Mouse (Mus musculus): Measurements from ENCODE around the gene Tmem184b.

Gene Tmem184b

DNA sequence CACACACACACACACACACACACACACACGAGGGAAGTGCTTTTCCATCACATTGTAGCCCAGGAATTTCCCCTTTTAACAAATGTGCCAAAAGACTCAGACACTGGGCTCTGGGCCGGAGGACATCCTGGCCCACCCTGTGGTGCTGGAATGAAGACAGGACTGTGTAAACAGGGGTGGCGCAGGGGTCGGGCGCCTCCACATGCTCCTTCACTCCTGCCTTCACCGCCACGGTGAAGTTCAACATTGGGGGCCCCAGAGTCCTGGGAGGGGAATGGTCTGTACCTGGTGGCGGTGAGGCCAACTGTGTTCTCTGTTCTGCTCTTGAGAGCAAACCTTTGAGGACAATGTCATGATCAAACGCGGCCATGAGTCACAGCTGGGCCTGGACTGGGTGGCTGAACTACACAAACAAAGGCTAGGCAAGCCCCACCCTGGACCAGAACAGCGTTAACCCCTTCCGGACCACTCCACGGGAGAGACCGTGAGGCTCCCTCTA lies 35.0 kb downstream of the Tmem184b start:
- no peak for DNase-seq (ENCODE audit: low spot score in 2 of 2)

DNA sequence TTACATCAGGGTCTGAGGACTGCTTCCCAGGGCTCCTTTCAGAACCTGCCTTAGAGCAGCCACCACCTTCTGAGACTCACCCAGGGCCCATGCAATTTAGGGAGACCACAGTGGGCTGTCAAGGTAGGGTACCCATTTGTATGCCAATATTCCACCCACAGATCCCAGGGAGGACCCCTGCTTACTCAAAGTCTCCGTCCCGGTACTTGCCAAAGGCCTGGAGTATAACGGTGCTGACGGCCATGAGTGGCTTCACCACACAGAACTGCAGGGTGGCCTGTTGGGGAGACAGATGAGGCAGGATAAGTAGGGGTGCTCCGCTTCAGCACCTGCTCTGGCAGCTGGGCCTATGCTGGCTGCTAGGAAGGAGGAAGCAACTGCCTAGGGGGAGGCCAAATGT lies 37.0 kb downstream of the Tmem184b start:
- no peak for DNase-seq (ENCODE audit: low spot score in 2 of 2)

DNA sequence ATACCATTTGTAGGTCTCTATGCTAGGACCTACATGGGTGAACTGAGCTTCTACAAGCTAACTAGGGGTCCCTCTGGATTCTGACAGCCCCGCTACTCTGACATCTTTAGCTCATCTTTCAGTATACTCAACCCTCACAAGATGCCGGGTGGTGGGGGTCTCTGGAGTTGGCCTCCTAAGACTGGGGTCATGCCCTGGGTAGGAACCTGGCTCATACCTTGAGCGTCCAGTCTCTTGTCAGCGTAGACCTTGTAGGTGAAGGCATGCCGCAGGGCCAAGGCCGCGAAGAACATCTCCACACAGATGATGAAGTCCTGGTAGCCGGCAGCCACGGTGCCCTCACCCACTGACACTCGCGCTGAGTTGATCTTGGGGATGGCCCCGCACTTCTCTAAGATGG lies 38.3 kb downstream of the Tmem184b start:
- DNase-seq (ENCODE audit: low spot score in 2 of 2): no peak

DNA sequence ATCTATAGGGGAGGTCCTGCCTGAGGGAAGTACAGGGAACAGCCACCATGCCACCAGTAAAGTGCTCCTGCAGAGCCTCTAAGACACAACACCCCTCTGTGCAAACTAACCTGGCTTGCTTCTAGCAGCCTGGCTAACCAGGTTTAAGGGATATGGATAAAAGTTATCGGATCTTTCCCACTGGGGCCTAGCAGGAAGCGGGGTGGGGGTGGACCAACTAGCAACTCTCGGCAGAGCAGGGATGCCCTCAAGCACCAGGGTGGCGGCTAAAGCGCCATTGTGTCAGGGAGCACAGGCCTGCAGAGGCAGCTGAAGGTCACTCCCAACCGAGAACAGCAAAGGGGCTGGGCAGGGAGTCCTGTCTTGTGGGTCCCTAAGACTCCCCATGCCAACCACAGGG lies 39.2 kb downstream of the Tmem184b start:
- no peak for DNase-seq (ENCODE audit: low spot score in 2 of 2)

DNA sequence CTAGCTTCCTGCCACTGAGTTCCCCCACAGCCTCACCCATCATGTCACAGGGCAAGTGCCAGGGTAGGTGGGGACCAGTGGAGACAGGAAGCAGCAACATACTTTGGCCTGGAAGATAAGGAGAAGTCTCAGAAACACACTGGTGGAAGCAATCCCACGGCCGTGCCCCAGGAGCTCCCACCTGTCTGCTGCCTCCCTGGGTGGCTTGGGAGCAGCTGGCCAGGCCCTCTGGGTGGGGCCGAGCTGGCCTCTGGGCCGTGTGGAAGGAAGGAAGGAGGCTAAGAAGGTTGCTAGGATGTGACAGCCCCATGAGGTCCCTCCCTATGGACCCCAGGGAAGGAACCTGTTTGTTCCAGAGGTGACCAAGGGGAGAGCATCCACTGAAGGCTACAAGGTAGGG lies 42.3 kb downstream of the Tmem184b start:
- DNase-seq (ENCODE audit: low spot score in 2 of 2): no peak

DNA sequence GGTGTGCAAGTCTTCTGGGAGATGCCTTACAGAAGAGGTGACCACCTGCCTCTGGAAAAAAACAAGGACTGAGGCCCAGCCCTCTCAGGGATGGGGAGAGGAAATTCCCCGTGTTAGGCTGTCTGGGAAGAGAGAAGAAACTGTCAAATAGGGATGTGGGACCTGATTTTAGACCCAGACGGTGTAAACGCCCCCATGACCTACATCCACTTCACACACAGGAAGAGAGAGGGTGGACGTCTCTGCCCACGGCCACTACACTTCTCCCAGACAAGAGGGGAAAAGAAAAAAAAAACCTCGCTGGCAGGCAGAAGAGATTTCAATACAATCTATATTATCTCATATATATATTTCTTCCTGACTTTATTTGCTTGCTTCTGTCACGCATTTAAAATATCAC lies 43.0 kb downstream of the Tmem184b start:
- no peak for DNase-seq (ENCODE audit: low spot score in 2 of 2)

DNA sequence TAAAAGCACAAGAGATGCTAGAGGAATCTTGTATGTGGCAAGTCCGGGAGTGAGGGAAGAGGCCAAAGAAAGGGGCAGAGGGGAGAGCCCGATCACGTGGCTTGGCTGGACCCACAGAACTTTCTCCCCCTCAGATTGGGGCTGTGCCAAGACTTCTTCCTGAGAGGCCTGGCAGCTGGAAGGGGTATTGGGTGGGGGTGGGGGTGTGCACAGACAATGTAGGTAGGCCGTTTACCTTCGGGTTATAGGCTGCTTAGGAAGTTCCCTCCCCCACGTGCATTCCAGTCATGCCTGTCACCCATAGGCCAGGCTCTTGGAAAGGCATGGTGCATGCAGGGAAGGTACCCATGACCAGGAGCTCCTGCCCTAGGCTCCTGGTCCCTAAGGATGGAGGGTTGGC lies 43.4 kb downstream of the Tmem184b start:
- no peak for DNase-seq (ENCODE audit: low spot score in 2 of 2)

DNA sequence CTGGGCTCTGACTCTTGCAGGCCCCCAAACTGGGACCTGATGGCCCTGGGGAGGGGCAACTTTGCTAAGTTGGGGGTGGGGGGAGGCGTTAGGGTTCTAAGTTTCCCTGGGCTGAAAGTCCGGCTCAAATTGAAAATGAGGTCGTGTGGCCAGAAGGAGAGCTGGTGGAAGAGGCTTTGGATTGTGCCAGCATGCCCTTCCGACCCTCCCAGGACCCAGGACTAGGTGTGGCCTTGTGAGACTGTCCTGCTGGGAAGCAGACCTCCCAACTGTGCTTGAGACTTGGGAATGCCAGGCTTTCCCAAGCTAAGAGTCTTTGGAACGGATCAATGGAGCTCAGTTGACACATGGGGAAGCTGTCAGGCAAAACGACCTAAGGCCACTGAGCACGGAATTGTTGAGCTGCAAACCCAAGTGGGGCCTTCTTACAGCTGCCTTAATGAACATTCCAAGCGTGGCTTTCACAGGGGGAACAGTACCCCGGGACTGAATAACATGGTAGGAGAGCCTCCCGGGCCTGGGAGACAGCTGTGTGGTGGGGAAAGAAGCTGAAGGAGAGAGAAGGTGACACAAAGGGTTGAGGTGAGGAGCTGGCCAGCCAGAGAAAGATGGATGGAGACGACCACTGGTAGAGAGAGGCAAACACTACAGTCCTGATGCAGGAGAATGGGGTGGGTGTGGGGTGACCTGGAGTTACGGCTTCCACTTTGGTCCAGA lies 45.2 kb downstream of the Tmem184b start:
- DNase-seq (ENCODE audit: low spot score in 2 of 2): no peak

DNA sequence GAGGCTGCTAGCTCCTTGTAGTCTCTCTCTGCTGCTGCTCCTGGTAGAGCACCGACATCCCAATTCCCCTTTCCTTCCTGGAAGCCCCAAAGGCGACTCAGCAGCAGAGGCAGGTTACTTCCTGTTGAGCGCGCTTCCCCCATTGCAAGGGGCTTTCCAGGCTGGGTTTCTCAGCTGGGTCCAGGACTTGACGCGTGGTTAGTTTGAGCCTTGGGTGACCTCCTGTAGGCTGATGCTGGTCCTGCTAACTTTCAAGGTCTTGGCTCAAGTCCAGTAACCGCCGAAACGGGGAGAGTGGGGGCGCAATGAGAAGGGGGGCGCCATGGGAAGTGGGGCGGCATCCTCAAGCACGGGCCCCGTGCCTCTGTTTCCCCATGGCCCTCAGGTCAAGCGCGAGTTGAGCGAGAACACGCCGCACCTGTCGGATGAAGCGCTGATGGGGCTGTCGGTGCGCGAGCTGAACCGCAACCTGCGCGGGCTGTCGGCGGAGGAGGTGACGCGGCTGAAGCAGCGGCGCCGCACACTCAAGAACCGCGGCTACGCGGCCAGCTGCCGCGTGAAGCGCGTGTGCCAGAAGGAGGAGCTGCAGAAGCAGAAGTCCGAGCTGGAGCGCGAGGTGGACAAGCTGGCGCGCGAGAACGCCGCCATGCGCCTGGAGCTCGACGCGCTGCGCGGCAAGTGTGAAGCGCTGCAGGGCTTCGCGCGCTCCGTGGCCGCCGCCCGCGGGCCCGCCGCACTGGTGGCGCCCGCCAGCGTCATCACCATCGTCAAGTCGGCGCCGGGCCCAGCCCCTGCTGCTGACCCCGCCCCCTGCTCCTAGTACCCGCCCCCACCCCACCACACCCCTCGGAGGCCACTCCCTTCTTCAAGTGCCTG lies 46.1 kb downstream of the Tmem184b start:
- peak; percentile 60 to 78 for DNase-seq (ENCODE audit: low spot score in 2 of 2)

DNA sequence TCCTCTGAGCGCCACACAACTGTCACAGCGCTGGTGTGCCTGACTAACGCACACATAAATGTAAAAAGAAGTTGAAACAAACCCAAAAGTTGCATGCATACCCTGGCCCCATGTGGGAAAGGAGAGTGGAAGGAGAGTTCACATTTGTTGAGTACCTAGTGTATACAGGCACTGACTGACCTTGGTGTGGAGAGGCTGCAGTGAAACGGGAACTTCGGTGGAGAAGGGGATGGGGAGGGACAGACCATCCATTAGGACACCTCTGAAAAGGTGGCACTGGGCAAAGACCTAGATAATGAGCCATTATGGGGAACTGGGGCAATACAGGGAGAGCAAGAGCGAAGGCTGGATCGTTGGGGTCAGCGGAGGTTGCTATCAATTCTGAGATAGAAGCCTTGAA lies 46.9 kb downstream of the Tmem184b start:
- DNase-seq (ENCODE audit: low spot score in 2 of 2): no peak

DNA sequence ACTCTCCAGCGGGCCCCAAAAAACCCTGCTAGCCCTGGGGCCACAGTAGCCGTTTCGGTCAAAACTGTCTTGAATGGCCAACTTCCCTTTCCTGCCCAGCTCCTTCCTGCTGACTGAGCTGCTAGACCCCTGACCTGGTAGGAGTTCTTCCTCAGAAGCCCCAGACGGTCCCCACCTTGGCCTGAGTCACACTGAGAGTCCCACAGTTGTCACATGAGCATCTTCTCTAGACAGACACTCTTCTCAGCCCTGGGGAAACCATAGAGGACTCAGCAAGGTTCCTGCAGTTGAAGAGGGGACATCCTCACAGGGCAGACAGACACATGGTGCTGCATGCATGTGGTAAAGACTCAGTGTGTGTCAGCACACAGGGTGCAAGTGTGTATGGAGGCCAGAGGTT lies 48.8 kb downstream of the Tmem184b start:
- no peak for DNase-seq (ENCODE audit: low spot score in 2 of 2)

DNA sequence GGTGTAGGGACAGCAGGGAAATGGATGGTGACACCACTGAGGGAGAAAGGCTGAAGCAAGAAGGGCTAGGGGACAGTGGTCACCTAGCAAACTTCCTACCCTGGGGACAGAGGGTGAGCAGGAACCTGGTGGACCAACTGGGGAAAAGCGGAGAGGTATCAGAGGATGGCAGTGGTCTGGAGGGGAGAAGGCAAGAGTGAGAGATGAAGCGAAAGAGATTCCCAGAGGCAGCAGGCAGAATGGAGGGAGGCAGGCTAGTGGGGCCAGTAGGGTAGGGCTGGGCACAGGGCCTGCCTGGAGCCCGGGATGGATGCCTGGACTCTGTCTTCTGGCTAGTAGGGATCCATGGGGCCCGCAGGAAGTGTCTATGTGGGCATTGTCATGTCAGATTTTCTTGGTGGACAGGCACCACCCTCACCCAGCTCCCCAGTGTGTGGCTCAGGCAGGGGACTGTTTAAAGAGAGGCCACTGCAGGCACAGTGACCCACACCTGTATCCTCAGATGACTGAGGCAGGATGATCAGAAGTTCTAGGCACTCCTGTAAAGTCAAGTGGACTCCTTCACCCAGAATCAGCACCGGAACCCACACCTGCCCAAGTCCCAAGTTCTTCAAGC lies 49.6 kb downstream of the Tmem184b start:
- DNase-seq (ENCODE audit: low spot score in 2 of 2): no peak

DNA sequence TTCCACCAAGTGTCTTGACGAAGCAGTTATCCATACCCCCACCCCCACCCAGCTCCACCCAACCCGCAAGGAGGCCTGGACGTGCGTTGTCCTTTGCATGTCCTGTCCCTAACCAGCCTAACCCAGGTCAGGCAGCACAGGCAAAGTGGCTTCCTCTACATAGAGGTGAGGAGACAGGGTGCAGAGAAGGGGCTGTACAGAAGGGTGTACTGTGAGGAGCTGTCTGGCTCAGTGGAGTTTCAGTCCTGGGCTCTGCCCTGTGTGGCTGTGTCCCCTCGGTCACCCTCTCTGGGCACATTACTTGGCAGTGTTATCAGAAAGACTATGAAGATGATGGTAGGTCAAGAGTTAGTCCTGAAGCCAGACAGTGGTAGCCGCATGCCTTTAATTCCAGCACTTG lies 50.9 kb downstream of the Tmem184b start:
- DNase-seq (ENCODE audit: low spot score in 2 of 2): no peak

DNA sequence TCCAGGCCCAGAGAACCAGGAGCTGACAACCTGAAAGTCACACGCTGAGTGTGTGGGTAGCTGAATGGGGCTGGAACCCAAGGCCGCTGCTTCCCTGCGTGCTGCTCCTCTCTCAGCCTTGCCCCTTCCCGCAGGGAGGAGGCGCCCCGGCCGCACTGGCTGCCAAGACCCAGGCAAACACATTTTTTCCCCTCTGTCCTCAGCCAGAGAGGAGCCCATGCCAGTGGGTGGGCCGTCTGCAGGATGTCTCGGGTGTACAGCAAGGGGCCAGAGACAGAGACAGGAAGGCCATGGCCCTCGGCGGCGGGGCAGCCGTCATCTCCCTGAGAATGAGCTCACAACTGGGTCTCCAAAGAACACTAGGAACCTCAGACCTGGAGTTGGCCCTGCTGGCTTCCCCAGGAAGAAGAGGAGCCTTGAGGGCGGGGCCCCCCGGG lies 52.0 kb downstream of the Tmem184b start:
- DNase-seq (ENCODE audit: low spot score in 2 of 2): no peak

DNA sequence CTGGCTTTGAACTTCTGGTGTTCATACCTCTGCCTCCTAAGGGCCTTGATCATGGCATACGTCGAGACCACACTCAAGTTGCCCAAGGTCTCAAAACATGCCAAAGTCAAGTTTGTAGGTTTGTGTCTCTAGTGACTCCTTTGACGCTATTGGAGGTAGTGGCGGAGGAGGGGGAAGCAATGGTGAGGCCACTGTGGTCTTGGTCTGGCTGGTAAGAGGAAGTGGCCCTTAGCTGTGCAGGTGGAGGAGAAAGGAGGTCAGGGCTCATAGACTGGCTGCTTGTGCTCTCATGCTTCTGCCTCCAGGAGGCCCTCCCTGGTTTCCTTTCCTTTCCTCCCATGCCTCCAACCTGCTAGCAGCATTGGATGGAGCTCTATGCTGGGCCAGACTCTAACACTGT lies 52.5 kb downstream of the Tmem184b start:
- no peak for DNase-seq (ENCODE audit: low spot score in 2 of 2)

DNA sequence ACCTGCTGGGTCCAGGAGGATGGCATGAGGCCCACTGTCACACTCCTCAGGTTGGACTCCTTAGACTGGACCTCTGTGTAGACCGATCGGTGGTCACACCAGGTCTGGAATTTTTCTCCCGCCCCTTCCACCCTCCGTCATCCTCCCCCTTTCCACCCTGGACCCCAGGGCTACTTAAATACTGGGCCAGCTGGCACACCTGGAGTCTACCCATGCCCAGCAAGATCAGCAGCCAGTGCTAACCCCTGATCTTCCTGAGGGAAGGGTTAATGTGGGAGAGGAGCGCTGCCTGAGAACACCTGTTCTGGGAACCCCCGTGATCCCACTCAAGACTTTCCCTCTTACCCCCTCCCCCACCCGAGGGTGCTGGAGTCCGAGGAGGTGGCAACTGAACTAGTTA lies 54.7 kb downstream of the Tmem184b start:
- DNase-seq (ENCODE audit: low spot score in 2 of 2): no peak

DNA sequence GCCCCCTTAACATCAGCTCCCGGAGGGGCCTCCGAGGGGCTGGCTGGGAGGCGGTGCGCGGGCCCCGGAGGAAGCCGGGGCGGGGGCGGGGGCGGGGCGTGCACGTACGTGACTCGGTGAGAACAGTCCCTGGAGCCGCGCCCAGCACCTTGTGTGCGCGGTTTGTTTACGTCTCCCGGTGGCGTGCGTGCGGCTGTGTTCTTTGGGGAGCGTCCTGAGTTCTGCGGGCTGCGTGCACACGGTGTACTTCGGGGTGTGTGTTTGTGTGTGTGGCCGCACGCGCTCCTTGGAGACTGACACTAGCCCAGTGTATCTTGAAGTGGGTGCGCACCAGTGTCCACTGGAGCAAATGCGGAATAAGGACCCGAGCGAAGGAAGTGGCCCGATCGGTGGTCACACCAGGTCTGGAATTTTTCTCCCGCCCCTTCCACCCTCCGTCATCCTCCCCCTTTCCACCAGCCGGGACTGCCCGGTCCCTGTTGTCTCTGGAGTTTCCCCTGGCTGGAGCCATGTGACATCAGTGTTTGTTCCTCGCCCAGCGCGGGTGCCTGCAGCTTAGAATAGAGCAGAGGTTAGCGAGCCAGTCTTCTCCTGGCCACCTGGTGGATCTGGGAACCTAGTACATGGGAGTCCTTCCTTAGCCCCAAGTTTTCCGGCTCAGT lies 55.4 kb downstream of the Tmem184b start:
- peak; percentile 72 to 74 for DNase-seq (ENCODE audit: low spot score in 2 of 2)

DNA sequence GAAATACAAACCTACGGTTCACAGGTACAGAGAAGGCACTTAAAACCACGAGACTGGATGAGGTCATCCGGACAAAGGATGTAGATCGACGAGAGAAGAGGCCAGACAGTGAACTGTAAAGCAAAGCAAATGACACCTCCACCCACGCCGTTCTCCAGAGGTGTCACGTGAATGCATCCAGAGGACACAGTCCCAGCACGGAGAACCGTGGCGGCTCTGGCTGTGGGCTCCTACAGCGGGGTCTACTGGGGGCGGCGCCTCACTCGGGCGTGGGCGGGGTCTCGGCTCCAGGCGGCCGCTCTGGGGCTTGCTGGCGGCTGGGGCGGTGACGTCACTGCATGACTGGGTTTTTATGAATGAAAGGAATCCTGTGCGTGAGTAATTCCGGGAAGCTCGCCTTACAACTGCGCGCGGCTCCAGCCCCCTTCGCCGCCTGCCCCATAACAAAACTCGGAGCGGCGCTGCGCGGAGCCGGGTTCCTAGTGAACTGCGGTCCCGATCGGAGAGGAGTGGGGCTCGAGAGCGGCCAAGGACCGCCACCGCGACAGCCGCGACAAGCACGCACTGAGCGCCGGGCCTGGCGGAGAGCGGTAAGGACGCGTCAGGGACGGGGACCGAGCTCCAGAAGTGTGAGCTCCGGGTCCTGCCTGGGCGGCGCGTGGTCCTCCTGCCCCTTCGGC lies 56.1 kb downstream of the Tmem184b start:
- DNase-seq (ENCODE audit: low spot score in 2 of 2): peak; percentile 91 to 96

DNA sequence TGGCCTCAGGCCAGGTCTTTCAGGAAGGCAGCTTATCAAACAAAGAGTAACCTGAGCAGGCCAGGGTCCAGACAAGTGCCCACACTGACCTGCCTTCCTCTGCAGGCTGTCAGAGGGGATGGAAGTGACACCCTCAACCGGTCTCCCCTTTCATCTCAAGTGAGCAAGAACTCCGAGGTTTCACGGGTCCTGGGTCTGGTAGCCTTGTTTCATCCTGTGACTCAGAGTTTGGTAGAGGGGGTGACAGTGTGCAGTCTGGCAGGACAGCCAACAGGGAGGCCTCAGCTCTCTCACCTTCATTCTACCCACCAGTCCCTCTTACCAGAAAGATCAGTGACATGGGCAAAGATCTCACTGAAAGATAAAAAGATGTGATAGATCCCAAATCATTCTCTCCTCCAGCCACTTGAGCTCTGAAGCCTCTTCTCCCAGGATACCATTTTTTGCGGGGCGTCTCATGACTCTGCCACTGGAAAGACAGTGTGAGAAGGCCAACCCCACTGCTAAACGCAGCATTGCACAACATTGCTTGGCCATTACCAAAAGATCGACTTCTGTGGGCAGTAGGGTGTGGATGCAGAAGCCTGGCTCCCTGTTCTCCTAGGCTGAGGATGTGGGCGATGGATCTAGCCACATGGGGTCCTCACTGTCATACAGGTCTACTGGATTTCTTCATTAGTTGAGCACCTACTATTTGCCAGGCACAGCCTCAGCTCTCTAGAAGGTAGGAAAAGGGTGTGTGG lies 57.1 kb downstream of the Tmem184b start, which contains the start of gene Maff:
Maff (plus strand) TSS at position 571 of the 743 bp plus-strand sequence.
- DNase-seq (ENCODE audit: low spot score in 2 of 2): no peak

DNA sequence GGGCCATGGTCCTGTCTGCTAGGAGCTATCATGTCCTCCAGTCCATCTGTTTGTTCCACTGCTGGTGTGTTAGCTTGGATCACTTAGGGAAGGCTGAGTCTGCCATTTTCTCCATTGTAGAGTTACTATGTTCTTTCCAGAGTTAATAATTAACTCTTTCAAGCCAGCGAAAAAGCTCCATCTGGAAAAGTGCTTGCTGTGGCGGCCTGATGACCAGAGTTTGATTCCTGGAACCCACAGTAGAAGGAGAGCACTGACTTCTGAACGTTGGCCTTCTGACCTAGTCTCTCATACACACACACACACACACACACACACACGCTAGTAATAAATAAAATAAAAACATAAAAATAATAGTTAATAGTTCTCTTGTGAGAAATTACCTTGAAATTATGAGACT lies 58.7 kb downstream of the Tmem184b start:
- DNase-seq (ENCODE audit: low spot score in 2 of 2): no peak

All from thymus, postnatal 10 days (tissue).